Mouse (Mus musculus) induced T-regulatory cell, adult 2 months (primary cell): Measurements from ENCODE around the gene Nfia.
A peak's percentile ranks its signal among the peaks of the same experiment; 100 is the strongest.

ENCODE experiments used
- DNase-seq: peaks from one replicate; pipeline ENCODE4 v3.0.0-alpha.2; 2012; ENCODE audit warnings: low read depth

The Nfia gene

DNA sequence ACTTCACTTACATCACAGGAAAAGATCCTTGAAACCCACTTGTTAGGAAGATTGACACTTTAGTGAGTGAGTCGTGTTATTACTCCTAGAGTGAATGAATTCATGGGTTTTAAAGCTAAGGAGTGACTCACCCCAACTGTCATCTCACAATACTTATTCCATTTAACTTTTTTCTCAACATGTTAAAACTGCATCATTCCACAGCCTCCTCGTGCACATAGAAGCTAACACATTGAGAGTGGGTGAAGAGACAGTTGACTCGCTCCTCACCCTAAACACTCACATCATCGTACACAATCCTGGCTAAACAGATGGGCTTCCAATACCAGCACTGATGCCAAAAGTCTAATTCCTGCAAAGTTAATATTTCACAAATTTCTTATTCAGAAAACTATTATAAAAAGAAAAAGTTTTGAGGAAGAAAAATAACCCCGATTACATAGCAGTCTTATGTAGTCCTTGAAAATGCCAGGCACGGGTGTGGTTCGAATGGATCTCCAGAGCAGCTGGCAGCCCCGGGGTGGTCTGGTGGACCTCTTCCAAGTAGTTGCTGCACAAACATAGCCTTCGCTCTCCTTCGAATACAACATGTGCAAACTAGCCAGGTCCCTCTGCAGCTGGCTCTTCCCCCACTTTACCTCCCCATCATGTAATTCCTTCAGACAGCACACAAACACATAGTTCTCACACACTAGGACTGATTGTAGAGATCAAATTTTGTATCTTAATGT, 178.0 kb downstream of the Nfia start:
- DNase-seq, result no peak

DNA sequence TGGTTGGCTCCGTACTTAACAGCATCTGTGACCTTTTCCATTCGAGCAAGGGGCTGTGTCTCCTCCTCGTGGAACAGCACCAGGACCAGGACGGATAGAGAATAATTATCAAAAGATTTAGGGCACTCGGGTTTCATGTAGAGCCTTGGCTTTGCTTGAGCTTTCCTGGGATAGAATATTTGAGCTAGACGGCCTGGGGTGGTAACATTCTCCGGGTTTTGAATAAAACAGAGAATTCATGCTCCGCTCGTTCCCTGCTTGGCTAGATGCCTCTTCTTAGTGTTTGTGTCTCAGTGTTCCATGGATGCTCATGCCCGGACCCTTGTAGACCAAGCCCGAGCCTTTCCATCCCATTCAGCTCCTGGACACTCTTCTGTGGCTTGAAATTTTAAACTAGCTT, 181.4 kb downstream of the Nfia start:
- no peak for DNase-seq

DNA sequence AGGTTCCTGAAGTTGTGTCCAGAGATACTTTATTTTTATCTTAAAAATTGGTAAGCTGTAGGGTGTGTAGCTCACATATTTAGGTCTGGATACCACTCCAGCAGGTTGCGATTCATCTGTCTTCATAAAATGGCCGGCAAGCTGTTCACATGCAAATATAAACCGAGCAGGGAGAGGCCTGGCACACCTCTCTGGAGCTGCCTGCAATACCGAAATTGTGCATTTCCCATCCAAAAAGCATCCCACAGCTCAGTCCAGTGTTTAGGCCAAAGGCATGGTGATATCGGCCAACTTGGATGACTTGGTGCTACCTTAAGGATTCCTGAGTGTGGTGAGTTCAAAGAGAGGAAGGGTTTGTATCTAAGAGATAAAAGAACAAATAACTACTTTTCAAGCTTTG, 185.6 kb downstream of the Nfia start:
- DNase-seq, result no peak

DNA sequence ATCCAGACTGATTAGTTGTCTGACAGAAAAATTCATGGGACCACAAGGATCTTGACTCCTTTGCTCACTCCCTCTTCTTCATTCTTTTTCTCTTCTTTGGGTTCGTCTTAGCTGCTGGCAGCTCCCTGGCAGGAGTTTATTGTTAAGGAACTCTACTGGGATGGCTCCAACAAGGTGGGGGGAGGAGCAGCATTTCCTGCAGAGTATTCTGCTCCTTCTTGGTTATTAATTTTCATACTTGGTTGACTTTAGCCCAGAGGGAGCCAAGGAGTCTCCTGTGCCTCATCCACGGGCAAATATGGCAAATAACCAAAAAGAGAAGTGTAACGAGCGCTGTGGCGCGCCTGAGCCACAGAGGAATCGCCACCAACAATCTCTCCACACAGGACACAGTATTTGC, 190.3 kb downstream of the Nfia start:
- DNase-seq, result no peak

DNA sequence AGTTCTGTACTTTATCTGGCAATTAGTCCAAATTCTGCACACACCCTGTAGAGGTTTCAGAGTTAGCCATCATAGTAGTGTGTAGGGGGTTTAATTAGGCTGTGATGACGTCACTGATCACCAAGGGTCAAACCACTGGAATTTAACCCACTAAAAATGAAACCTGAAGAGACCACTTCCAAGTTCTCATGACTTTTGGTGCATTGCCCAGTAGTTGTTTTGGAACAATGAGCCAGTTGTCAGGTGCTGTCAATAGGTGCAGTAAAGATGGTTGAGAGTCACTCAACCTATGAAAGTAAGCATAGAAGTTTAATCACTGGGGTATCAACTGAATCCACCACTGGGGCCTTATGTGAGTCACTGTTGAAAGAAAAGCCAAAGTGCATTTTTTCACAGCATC, 191.4 kb downstream of the Nfia start:
- no peak for DNase-seq

DNA sequence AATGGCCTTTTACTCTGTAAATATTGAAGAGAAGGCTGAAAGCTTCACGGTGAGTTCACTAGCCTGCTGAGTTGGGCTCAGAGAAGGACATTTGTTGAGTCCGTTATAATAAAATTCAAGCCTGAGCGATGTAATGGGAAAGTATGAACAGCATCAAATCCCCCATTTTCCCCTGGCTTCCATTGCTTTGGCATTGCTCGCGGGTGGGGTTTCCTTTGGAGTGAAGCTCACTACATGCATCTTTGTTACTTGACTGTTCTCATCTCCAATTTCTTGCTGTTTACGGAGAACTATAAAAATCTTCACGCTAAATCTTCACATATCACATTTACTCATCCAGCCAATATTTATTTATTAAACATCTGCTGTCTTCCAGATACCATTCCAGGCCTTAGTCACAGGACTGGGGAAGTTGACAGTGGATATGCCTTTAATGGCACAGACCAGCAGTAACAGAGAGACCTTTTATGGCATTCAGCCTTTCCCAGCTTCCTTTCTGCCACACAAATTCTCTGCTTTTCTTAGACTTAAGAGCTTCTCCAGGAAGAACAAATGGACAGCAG, 196.3 kb downstream of the Nfia start:
- no peak for DNase-seq

DNA sequence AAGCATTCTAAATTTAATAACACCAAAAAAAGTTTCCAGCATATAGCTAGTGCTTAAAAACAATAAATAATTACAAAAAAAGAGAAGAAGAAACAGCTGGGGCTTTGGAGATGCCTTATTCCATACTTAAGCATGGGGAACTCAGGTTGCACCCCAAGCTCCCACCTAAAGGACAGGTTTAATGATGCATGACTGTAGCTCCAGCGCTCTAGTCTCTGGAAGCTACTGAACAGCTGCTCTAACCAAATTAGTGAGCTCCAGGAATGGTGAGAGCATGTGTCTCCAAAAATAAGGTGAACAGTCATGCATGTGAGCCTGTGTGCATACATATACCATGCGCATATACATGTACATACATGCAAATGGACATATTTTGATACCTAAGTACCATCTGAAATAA, 200.5 kb downstream of the Nfia start:
- DNase-seq, result no peak

DNA sequence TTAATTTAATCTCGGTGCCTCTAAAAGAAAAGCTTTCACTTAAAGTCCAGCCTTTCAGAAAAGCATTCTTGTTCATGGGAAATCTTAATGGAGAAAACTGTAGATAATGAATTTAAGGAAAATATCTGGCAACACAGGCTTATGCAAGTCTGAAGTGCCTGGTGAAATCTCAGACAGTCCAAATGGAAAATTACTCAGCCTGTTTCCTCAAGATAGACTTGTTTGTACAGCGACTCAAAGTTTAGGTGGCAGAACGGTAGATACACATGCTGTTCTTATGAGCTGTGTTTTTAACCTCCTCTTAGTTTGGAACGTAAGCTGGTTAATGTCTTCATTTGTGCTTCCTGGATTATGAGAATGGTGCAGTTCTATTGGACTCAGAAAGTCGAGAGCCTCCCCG, 201.5 kb downstream of the Nfia start:
- DNase-seq, result no peak

DNA sequence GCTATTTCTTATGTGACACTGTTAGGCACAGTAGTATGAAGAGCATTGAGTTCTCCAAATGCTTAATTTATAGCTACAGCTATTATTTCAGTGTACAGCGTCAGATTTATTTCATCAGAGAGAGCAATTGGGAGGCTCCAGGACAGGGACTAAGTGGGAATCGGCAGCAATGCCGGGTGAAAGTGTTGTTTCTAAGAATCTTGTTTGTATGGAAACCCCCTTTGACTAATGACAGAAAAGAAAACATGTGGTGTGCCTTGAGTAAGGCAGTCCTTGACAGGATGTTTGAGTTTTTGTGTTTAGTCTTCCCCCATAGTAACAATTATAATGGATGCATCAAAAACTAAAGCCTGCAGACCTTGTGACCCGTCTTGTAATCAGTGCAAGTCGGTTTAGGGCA, 204.4 kb downstream of the Nfia start:
- no peak for DNase-seq

DNA sequence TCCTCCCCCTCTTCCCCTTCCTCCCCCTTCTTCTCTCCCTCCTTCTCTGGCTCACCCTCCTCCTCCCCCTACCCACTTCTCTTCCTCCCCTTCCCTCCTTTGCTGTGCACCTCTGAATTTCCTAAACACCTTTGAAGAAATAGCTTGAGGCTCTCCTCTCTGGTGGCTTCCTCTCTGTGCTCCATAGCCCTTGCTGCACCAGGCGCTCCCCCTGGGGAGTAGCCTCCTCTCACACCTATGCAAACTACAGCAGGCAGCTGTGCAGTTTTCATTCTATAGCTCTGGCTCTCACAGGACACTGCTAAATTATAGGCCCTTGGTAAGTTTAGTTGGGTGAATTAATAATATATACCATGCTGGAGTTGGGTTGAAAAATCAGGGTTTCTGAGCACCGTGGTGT, 211.8 kb downstream of the Nfia start:
- DNase-seq, result no peak

DNA sequence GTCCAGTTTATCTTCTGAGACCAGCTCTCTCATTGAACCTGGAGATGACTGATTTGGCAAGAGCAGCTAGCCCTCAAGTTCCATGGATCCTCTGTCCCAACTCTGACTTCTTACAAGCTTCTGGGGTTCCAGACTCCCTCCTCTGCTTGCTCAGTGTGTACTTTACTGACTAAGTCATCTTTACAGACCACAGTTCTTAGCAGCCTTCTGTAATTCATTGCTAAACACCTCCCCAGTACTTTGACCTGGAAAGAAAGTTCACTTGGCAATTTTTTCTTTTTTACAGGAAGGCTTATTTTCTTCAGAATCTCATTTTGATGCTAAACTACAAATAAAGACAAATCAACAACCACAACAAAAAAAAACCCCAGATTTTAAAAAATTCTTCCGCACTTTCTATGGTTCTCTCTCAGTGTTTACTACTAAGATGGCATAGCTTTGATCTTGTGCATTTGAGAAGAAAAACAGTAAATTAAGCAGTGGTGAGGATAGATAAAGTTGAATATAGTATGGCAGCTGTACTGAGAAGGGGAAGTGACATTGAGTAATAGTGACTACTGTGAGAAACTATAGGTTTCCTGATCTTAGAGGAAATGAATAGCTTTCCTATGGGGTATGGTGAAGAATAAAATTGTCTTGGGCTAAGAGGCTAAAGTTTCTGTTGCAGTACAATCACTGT, 213.7 kb downstream of the Nfia start:
- no peak for DNase-seq

DNA sequence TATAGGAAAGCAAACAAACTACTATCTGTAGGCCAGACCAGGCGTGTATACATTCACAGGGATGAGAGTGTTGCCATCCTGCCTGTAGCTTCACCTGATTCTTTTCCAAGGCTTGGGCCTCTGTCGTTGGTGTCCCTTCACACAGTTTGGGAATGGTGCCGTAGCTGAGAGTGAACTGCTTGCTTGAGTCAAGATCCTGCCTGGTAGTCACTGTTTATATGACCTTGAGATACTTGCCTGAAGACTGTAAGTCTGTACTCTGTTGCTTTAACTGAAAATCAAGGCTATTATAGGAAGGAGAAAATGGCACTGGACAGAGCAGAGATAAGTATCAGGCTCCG, 214.2 kb downstream of the Nfia start:
- DNase-seq, result no peak

DNA sequence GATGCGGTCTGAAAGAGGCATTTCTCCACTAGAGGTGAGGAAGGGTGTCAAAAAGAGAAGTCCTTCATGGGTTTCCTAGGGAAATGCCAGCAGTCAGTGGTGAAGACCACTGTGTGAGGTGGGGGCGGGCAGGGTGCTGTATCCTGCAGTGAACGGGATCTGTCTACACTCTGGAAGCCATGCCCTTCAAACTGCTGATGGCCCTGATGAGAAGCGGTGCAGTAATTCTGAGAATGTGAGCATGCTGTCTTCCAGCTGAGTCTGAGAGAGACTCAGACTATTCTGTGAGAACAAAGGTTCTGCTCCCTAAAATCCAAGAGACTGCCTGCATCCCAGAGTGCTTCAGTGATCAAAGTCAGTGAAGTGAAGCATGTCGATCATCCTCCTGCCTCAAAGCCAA, 216.2 kb downstream of the Nfia start:
- DNase-seq, result no peak

DNA sequence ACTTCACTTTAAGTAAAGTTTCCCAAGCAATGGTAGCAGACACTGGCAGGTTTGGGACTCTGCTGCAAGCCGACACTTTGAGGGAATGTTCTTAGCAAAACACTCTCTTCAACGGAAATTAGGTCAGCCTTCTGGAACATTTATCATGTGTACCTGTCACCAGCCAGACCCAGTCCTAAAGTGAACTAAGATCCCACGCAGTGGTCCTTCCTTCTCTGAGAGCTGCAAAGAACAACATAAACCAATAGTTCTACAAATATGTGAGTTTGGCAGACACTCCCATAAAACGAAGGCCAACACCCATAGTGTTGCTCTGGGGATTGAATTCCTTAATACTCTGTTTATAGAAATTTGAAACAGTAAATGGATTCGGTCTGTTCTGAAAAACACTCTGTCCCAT, 217.9 kb downstream of the Nfia start:
- DNase-seq, result no peak

DNA sequence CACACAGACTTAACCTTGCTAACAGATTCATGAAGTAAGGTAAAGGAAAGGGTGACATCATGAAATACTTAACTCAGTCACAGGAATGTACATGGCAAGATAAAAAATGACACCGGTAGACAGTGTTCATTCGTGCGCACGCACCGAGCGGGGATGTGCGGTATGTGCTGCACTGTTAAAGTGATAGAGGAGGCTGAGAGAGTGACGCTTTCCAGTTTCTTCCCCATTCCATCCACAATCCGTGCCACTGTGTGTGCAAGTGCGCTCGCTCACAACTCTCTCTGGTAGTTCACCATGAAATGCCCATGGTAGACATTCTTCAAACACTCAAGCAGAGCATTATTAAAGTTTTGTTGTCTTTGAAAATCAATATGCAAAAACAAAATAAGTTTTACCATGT, 218.9 kb downstream of the Nfia start:
- no peak for DNase-seq

DNA sequence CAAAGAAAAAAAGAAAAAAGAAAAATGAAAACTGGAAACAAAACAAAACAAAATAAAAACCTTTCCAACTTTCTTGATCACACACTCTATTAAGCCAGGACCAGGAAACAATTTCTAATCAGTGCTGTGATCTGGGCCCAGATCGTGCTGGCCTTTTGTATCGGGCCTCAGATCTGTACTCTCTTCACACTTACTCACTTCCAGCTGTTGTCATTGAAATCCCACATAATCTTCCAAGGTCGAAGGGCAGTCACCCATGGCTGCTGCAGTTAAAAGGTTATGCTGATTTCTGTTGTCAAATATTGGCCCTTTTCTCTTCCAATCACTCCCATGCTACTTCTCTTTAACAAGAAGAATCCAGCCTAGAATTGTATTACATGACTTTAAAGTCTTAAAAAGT, 219.3 kb downstream of the Nfia start:
- DNase-seq, result no peak

DNA sequence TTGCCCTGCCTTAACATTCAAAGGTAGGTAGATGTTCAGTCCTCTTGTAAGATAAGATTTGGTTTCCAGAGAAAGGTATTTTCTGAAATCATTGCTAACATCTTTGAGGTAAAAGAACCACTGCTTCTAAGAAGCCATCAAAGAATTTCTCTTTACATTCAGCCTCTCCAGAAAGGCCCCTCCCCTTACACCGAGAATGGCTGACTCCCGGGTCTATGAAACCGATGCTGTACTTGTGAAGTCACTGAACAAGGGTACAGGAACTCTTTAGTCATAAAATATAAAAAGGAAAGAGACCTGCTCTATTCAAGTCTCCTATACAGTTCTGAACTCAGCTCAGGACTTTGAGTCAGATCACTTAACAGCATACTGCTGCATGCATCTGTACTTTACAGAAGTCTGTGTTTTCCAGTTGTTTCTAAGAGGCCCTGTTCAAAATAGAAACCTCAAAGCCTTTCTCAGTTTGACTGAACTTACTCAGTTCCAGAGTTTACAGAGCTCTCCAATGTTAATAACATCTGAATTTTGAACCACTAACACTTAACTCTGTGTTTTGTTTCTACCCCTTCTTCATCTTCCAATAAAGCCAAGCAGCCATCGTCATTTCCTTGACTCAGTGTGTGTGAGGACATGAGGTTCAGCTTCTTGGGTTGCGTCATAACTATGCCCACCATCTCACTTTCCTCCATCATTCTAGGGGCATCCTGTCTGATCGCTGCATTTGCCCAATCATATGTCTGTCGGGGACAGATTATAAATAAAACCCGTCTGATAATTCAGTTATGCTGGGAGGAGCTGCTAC, 223.6 kb downstream of the Nfia start:
- peak; percentile 56 for DNase-seq

DNA sequence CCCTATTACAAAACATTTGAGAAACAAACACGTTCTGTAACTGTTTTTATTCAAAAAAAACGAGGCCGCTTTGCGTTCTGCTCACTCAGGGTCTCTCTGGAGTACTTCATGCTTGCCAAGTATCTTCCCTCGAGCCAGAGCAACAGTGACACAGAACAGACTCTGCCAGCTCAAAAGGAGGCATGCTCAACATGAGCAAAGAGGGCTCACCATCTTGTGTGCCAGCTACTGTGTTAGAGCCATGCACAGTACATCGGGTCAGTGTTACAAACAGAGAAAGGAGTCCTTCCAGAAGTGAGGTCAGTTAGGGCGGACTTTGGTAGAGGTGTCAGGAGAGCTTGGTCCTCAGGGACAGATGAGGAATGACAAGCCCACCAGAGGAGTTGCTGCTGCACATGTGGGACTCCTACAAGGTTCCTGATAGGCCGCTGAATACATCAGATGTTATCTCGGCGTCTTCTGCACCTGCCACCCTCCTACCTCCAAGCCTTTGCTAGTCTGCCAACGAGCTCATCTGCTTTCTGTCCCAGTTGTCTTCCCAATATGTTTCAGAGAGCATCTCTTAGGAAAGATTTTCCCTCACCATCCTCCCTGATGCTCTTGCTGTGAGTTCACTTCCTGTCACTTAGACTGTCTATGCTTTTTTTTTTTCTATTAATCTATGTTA, 224.8 kb downstream of the Nfia start:
- no peak for DNase-seq

DNA sequence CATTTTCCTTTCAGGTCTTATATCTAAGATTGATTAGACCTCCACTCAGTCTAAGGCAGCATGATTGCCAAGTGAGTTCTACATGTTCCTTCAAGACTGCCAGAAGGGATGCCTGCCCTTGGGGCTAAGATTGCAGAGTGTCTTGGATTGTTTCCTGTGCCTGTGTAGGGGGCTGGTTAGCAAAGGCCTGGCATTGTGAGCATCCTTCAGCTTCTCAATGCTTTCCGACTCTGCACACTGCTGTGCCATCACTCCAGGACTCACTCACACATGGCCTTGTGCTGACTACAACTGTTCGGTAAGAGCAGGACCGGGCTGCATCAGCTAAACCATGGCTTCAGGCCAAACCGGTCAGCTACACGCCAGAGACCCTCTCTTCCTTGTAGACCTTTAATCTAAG, 229.7 kb downstream of the Nfia start:
- DNase-seq, result no peak

DNA sequence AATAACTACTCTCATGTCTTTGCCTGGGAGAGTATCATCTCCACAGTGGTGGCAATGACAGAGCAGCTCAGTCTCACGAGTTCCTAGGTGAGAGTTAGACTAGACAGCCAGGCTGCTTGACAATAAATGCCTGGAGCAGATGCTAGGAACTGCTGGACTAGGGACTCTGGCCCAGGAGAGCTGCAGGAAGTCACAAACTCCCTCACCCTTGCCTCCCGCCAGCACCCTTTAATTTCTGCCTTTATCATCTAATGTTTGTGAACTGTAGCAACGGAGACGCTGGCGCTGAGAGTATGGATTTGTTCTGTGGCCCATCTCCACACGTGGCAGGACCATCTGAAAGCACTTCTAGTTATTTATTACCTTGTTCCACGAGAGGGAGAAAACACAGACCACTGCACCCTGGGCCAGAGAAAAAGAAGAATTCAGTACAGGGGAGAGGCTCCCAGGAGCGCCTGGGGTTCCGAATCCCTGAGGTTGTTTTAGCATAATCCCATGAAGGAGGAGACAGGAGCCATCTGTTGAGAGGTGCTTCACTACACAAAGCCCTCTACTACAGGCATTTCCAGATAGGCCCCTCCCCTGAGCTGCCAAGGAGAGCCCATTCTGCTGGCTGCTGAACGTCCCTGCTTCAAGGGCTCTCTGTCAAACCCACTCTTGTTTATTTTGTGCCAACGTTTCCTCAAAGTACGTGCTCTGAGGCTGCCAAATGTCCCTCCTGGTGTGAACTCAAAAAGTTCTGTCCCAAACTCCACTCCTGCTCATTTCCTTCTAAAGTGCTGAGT, 231.0 kb downstream of the Nfia start:
- DNase-seq, result no peak

DNA sequence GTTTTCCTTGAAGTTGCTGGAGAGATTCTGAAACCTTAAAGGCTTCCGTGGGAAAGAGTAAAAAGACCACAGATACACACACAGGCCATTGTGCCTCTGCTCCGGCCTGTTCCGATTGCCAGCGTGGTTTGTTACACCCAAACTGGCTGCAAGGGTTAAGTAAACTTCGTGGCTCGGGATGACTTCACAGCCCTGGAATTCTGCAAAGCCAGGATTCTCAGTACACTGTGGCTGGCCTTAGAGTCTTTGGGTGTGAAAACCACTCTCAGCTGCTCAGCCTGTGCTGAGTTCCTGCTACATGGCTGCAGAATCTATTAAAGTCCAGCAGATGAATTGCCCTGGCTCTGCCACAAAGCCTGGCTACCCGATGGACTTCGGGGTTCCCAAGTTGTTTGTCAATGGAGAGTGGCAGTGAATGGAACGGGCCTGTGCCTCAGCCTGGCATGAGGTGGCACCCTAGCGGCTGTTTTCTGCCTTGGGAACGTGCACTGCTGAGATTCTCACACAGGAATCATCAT, 231.6 kb downstream of the Nfia start:
- no peak for DNase-seq
